Mouse (Mus musculus): ENCODE measurements at regions not wholly inside any gene's neighbourhood (a gene's known extent, or its start where the extent isn't known, plus 50 kb on each side); places are given as distances from the start of the nearest gene placed in this dataset.

DNA sequence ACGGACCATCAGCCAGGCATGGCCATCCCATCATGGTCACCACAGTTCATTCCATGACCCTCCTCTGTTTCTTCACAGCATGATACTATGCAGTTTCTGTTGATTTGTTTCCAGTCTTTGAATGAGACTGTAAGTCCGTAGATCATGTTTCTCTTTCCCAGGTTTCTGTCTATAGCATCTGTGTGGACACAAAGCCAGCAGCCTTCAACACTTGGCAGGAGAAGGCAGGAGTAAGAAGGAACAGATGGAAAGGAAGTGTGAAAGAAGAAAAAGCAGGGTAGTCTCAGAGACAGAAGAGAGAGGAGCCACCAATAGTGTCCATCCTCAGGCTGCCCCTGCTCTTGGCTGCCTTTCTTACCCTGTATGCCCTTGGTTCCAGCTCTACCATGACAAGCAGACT is 136.6 kb downstream of the Sp3 start:
- TF ChIP-seq CTCF (IDR thresholded peaks at IDR 0.05; ENCODE audit: borderline replicate concordance, insufficient read depth, low read depth, low read length) (no peak), POLR2A (IDR thresholded peaks at IDR 0.05; ENCODE audit: borderline replicate concordance, insufficient read depth, low read length) (no peak)
